Mouse (Mus musculus): ENCODE measurements at regions not wholly inside any gene's neighbourhood (a gene's known extent, or its start where the extent isn't known, plus 50 kb on each side); places are given as distances from the start of the nearest gene placed in this dataset.

DNA sequence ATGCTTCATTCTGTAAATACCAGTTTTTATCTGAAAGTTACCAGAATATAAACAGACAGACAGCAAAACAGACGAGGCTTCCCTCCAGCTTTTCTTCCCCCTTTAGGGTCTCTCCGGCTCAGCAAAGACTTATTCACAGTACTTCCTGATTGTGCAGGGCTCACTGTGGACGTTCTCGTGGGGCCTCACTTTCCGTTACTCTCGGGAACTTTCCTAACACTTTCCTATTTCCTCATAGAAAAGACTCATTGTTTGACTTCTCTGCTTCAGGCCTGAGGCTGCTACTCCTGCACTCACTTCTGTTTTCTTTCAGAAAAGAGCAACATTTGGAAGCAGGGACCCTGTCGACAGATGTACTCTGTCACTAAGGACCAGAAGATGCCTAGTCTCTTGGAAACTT lies 197.4 kb downstream of the Tgfb2 start:
- WGBS: 59% methylated on average over 7 of the region's 7 CpGs
- H3K4me2 ChIP-seq (ENCODE audit: low read length): no peak overlapping the region
- no peaks in the 10 kb centered on the region for H3K9me3 ChIP-seq (ENCODE audit: control insufficient read depth, low read length)
- no peak overlapping the region for H3K4me3 ChIP-seq (ENCODE audit: low read length)
- no peak overlapping the region for H3K27ac ChIP-seq (ENCODE audit: low read depth, low read length)
- no peaks in the 10 kb centered on the region for H3K27me3 ChIP-seq (replicated peaks; ENCODE audit: control insufficient read depth, insufficient read depth, low read length)
- no peak for ATAC-seq
- H3K9ac ChIP-seq (ENCODE audit: low read depth, low read length): no peak overlapping the region
- no peaks in the 10 kb centered on the region for H3K4me1 ChIP-seq (ENCODE audit: control insufficient read depth, insufficient read depth, low read depth, low read length)
- no peaks in the 10 kb centered on the region for H3K36me3 ChIP-seq (ENCODE audit: control insufficient read depth, insufficient read depth, low read length)

DNA sequence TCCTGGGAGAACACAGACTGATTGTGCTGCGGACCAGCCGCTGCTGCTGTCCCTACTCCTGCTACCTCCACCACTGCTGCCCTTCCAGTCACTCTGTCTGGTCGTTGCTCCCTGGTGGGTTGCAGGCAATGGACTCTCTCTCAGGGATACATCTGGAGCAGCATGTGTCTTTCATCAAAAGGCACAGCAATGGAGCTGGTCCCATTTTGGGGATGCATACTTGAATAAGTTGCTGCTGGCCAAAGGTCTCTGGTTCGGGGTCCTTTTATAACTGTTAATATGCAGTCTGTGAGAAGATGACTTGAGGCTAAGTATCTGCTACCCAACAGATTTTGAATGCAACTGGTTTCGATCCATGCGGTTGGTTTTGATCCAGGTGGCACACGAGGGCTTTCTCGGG lies 197.8 kb downstream of the Tgfb2 start:
- WGBS: 82% methylated on average over 8 of the region's 8 CpGs
- ATAC-seq: no peak

DNA sequence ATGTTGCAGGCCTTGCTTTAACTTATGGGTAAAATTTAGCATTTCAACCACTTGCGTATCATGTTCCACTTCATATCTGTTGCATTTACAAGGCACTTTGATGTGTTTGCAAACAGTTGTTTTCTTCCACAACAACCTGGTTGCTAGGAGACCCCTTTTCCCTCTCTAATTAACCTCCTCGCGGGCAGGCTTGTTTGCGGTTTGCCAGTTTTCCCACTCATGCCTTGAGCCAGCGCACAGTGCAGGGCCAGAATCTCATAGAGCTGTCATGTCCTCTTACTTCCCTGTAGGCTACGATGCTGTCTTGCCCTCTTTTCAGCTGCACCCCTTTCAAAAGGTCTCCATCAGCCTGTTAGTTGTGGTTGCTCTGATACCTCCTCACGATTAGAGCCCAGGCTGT lies 199.3 kb downstream of the Tgfb2 start:
- H3K27ac ChIP-seq (ENCODE audit: low read depth, low read length): no peak overlapping the region
- no peaks in the 10 kb centered on the region for H3K36me3 ChIP-seq (ENCODE audit: control insufficient read depth, insufficient read depth, low read length)
- no peak overlapping the region for H3K4me3 ChIP-seq (ENCODE audit: low read length)
- WGBS: 42% methylated on average over 7 of the region's 7 CpGs
- no peaks in the 10 kb centered on the region for H3K4me1 ChIP-seq (ENCODE audit: control insufficient read depth, insufficient read depth, low read depth, low read length)
- no peak for ATAC-seq
- no peak overlapping the region for H3K9ac ChIP-seq (ENCODE audit: low read depth, low read length)
- H3K27me3 ChIP-seq (replicated peaks; ENCODE audit: control insufficient read depth, insufficient read depth, low read length): no peaks in the 10 kb centered on the region
- H3K4me2 ChIP-seq (ENCODE audit: low read length): no peak overlapping the region
- no peaks in the 10 kb centered on the region for H3K9me3 ChIP-seq (ENCODE audit: control insufficient read depth, low read length)

More for the DNA sequence above, 197.8 kb downstream of the Tgfb2 start:
- H3K9me3 ChIP-seq (ENCODE audit: control insufficient read depth, low read length): no peaks in the 10 kb centered on the region
- H3K4me3 ChIP-seq (ENCODE audit: low read length): no peak overlapping the region
- H3K27ac ChIP-seq (ENCODE audit: low read depth, low read length): no peak overlapping the region
- H3K27me3 ChIP-seq (replicated peaks; ENCODE audit: control insufficient read depth, insufficient read depth, low read length): no peaks in the 10 kb centered on the region
- H3K4me1 ChIP-seq (ENCODE audit: control insufficient read depth, insufficient read depth, low read depth, low read length): no peaks in the 10 kb centered on the region
- H3K9ac ChIP-seq (ENCODE audit: low read depth, low read length): no peak overlapping the region
- no peaks in the 10 kb centered on the region for H3K36me3 ChIP-seq (ENCODE audit: control insufficient read depth, insufficient read depth, low read length)
- no peak overlapping the region for H3K4me2 ChIP-seq (ENCODE audit: low read length)

DNA sequence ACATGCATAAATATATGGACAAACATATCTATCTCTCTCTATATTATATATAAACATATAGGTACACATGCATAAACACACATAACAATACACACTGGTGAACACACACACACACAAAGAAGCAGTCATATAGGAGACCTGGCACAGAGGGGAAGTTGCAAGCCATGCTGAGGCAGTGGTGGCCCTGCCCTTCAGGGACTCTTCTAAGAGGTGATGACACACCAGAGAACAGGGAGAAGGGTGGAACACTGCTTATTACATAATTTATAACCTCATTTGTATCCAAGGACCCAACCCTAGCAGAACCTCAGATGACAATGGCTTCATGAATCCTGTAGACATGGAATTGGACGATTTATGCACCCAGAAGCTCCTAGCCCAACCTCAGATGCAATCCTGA lies 199.9 kb downstream of the Tgfb2 start:
- H3K4me3 ChIP-seq (ENCODE audit: low read length): no peak overlapping the region
- H3K36me3 ChIP-seq (ENCODE audit: control insufficient read depth, insufficient read depth, low read length): no peaks in the 10 kb centered on the region
- H3K4me2 ChIP-seq (ENCODE audit: low read length): no peak overlapping the region
- no peaks in the 10 kb centered on the region for H3K27me3 ChIP-seq (replicated peaks; ENCODE audit: control insufficient read depth, insufficient read depth, low read length)
- no peak for ATAC-seq
- no peak overlapping the region for H3K9ac ChIP-seq (ENCODE audit: low read depth, low read length)
- H3K27ac ChIP-seq (ENCODE audit: low read depth, low read length): no peak overlapping the region
- H3K9me3 ChIP-seq (ENCODE audit: control insufficient read depth, low read length): no peaks in the 10 kb centered on the region
- H3K4me1 ChIP-seq (ENCODE audit: control insufficient read depth, insufficient read depth, low read depth, low read length): no peaks in the 10 kb centered on the region
- 71% methylated on average over 1 of the region's 1 CpGs for WGBS

DNA sequence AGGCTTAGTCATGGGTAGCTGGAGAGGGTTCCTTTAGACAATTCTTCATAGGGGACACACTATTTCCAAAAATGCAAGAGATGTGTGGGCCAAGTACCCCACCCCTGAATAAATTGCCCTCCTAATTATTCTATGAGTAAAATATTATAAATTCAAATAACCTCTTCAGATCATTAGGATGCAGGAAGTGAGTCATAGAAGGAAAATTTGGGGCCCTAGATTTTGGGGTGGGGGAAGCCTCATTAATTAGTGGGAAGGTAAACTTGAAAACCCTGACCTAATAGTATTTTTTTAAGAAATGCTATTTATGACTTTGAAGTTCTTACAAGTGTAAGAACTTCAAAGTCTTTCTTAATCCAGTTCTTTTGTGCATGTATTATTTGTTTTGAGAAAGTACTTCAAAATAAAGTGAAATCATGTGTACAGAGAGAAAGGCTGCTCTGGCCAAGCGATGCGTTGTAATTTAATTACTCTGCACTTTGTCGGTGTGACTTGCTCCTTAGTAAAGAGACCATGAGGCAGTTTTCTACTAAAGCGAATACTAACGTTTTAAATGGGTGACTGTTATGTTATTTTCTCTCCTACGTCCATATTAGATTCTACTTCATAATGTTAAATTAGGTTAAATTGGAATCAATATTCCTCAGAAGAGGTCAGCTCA lies 200.6 kb downstream of the Tgfb2 start:
- H3K4me1 ChIP-seq (ENCODE audit: control insufficient read depth, insufficient read depth, low read depth, low read length): no peaks in the 10 kb centered on the region
- WGBS: 64% methylated on average over 6 of the region's 6 CpGs

DNA sequence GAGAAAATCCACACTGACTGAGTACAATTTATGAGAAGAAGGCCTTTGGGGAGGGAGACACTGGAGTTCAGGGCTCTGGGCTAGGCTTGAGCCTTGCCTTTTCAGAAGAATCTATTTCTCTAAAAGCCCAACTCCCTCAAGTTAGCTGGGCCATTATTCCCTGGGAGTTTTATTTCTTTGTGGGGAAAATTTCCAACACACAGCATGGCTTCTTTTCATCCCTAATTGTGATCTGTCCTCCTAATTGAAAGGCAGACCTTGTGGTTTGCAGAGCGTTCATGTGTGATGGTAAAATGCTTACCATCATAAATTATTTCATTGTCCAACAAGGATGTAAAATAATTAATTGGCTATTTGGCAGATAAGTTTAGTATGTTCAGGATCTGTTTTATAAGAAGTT lies 204.1 kb downstream of the Tgfb2 start:
- no peaks in the 10 kb centered on the region for H3K36me3 ChIP-seq (ENCODE audit: control insufficient read depth, insufficient read depth, low read length)
- no peaks in the 10 kb centered on the region for H3K9me3 ChIP-seq (ENCODE audit: control insufficient read depth, low read length)
- H3K27me3 ChIP-seq (replicated peaks; ENCODE audit: control insufficient read depth, insufficient read depth, low read length): no peaks in the 10 kb centered on the region
- H3K9ac ChIP-seq (ENCODE audit: low read depth, low read length): no peak overlapping the region
- no peak overlapping the region for H3K27ac ChIP-seq (ENCODE audit: low read depth, low read length)
- no peak for ATAC-seq
- H3K4me1 ChIP-seq (ENCODE audit: control insufficient read depth, insufficient read depth, low read depth, low read length): no peaks in the 10 kb centered on the region
- no peak overlapping the region for H3K4me2 ChIP-seq (ENCODE audit: low read length)
- no peak overlapping the region for H3K4me3 ChIP-seq (ENCODE audit: low read length)
- WGBS: 45% methylated on average over 1 of the region's 1 CpGs

More for the DNA sequence above, 200.6 kb downstream of the Tgfb2 start:
- H3K4me3 ChIP-seq (ENCODE audit: low read length): no peak overlapping the region
- no peak for ATAC-seq
- H3K9me3 ChIP-seq (ENCODE audit: control insufficient read depth, low read length): no peaks in the 10 kb centered on the region
- no peaks in the 10 kb centered on the region for H3K27me3 ChIP-seq (replicated peaks; ENCODE audit: control insufficient read depth, insufficient read depth, low read length)
- H3K36me3 ChIP-seq (ENCODE audit: control insufficient read depth, insufficient read depth, low read length): no peaks in the 10 kb centered on the region
- no peak overlapping the region for H3K27ac ChIP-seq (ENCODE audit: low read depth, low read length)
- no peak overlapping the region for H3K9ac ChIP-seq (ENCODE audit: low read depth, low read length)
- no peak overlapping the region for H3K4me2 ChIP-seq (ENCODE audit: low read length)

DNA sequence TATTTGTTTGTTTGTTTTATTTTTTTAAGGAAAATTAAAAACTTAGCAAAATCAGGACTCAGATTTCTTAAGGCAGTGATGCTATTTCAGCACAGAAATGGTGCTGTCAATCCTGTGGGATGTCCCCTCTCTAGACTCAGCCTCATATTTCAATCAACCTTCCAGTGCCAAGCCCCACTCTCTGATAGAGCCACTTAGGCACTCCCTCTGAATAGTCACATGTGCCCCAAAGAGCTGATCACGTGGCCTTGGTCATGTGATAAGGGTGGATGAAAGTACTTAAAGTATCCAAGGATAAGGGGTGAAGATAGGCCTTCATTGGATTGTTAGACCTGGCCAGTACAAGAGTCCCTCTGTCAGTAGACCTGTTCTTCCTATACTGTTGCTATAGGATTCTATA lies 207.9 kb downstream of the Tgfb2 start:
- no peak overlapping the region for H3K4me3 ChIP-seq (ENCODE audit: low read length)
- no peak overlapping the region for H3K9ac ChIP-seq (ENCODE audit: low read depth, low read length)
- H3K9me3 ChIP-seq (ENCODE audit: control insufficient read depth, low read length): no peaks in the 10 kb centered on the region
- 70% methylated on average over 1 of the region's 1 CpGs for WGBS
- no peaks in the 10 kb centered on the region for H3K4me1 ChIP-seq (ENCODE audit: control insufficient read depth, insufficient read depth, low read depth, low read length)
- H3K27me3 ChIP-seq (replicated peaks; ENCODE audit: control insufficient read depth, insufficient read depth, low read length): no peaks in the 10 kb centered on the region
- H3K36me3 ChIP-seq (ENCODE audit: control insufficient read depth, insufficient read depth, low read length): no peaks in the 10 kb centered on the region
- no peak overlapping the region for H3K4me2 ChIP-seq (ENCODE audit: low read length)
- ATAC-seq: no peak
- H3K27ac ChIP-seq (ENCODE audit: low read depth, low read length): no peak overlapping the region

DNA sequence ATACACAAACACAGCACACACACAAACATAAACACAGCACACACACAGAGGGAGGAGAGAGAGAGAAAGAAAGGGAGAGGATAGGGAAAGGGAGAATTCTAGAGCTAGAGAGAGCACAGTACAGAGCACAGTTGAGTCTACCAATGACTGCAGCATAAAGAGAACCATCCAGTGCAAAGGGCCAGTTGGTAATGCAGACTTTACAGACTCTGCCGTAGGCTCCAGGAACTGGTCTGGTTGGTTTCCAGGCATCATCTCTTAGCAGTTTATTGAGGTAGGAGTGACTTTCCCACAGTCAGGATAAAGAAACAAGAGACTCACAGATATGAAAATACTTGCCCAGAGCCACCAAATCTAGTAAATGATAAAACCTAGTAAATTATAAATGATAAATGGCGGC lies 208.5 kb downstream of the Tgfb2 start:
- Histone ChIP-seq H3K9me3 (ENCODE audit: control insufficient read depth, low read length) (no peaks in the 10 kb centered on the region), H3K36me3 (ENCODE audit: control insufficient read depth, insufficient read depth, low read length) (no peaks in the 10 kb centered on the region), H3K27me3 (replicated peaks; ENCODE audit: control insufficient read depth, insufficient read depth, low read length) (no peaks in the 10 kb centered on the region), H3K4me2 (ENCODE audit: low read length) (no peak overlapping the region), H3K27ac (ENCODE audit: low read depth, low read length) (no peak overlapping the region), H3K4me1 (ENCODE audit: control insufficient read depth, insufficient read depth, low read depth, low read length) (no peaks in the 10 kb centered on the region), H3K4me3 (ENCODE audit: low read length) (no peak overlapping the region), H3K9ac (ENCODE audit: low read depth, low read length) (no peak overlapping the region)
- no peak for ATAC-seq
- WGBS: 95% methylated on average over 2 of the region's 2 CpGs

DNA sequence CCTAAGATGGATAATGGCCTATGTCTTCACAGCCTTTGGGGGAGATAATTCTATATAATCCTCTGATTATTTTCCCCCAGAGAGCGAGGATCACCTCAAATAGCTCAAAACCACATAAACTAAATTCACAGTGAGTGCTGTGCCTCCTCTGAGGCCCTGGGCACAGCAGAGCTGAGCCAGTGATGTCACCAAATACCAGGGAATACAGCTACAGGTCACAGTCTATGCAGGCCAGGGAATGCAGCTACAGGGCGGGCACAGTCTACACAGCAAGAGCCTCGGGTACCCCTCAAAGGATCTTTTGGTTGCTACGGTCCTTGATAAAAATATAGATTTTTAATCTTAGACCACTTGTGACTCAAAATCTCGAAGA lies 211.4 kb downstream of the Tgfb2 start:
- no peak for ATAC-seq
- Histone ChIP-seq H3K27ac (ENCODE audit: low read depth, low read length) (no peak overlapping the region), H3K9me3 (ENCODE audit: control insufficient read depth, low read length) (no peaks in the 10 kb centered on the region), H3K27me3 (replicated peaks; ENCODE audit: control insufficient read depth, insufficient read depth, low read length) (no peaks in the 10 kb centered on the region), H3K4me1 (ENCODE audit: control insufficient read depth, insufficient read depth, low read depth, low read length) (no peaks in the 10 kb centered on the region), H3K4me2 (ENCODE audit: low read length) (no peak overlapping the region), H3K36me3 (ENCODE audit: control insufficient read depth, insufficient read depth, low read length) (no peaks in the 10 kb centered on the region), H3K4me3 (ENCODE audit: low read length) (no peak overlapping the region), H3K9ac (ENCODE audit: low read depth, low read length) (no peak overlapping the region)
- WGBS: 94% methylated on average over 5 of the region's 5 CpGs

All from hindbrain, embryonic 16.5 days (tissue).